In the genomic region with DNA sequence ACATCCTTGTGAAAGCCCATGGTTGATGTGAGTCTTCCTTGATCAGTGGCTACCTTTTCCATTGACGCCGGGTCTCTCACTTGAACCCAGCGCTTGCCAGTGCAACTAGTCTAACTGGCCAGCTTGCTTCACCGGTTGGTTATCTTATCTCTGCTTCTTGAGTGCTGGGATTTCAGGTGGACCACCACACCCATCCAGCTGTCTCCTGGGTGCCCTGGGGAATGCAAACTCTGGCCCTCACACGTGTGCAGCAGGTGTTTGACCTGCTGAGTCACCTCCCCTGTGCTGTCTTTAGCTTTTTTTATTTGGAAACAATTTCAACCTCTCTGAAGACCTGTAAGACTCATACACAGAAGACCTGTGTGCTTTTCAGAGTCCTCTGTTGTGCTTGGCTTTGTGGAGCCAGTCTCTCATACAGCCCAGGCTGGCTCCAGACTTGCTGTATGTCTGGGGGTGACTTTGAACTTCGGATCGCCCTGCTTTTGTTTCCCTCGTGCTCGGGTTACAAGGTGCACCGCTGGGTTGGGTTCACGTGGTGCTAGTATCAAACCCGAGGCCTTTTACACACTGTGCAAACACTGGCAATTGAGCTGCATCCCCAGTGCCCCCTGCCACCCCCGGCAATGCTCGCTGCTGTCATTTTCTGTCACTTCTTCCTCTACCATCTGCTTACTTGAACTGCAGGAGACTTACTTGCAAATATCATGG, we compare ENCODE assay signal across 2 mouse cellular contexts.
TF ChIP-seq lines count a peak whose summit lies in the region.

No protein-coding gene starts in this region.

TF ChIP-seq in CH12.LX, 34 proteins besides CTCF, POLR2A, EP300 and RAD21:
- TF ChIP-seq GABPA (IDR thresholded peaks at IDR 0.05; ENCODE audit: insufficient replicate concordance, low read depth, low read length) = no peak
- TF ChIP-seq ETS1 (conservative IDR thresholded peaks at IDR 0.05; ENCODE audit: low read depth, low read length) = no peak
- peak; percentile 42; the same call in 1 of the 2 replicates for TF ChIP-seq TCF12 (IDR thresholded peaks at IDR 0.05; ENCODE audit: low read depth, low read length)
- TF ChIP-seq PAX5 (IDR thresholded peaks at IDR 0.05; ENCODE audit: low read length) = no peak
- TF ChIP-seq BHLHE40 (IDR thresholded peaks at IDR 0.05; ENCODE audit: low read depth, low read length) = peak; percentile 60
- no peak for TF ChIP-seq ZMIZ1 (IDR thresholded peaks at IDR 0.05; ENCODE audit: low read depth, low read length)
TF ChIP-seq in CH12.LX: peak in this region for 2.

TF ChIP-seq in myocyte, 11 proteins besides CTCF, POLR2A, EP300 and RAD21 (continued from another document):
- TF ChIP-seq SRF (IDR thresholded peaks at IDR 0.05; ENCODE audit: control insufficient read depth, insufficient read length, low read depth) = no peak
- TF ChIP-seq CEBPB (IDR thresholded peaks at IDR 0.05; ENCODE audit: insufficient read depth, poor library complexity, severe bottlenecking) = no peak
- no peak for TF ChIP-seq MAX (IDR thresholded peaks at IDR 0.05; ENCODE audit: low read depth)
- no peak for TF ChIP-seq USF1 (IDR thresholded peaks at IDR 0.05; ENCODE audit: low read depth)
- TF ChIP-seq TCF3 (IDR thresholded peaks at IDR 0.05; ENCODE audit: insufficient read length, low read depth) = no peak
- no peak for TF ChIP-seq TCF12 (IDR thresholded peaks at IDR 0.05; ENCODE audit: insufficient read depth, poor library complexity, severe bottlenecking)
- peak in 2 of 3 experiments; percentile 42 to 85 for TF ChIP-seq MYOG (IDR thresholded peaks at IDR 0.05; ENCODE audit: control insufficient read depth in 1 of 3, insufficient read depth in 1 of 3, insufficient read length in 2 of 3, low read depth in 2 of 3)
- peak in 2 of 3 experiments; percentile 35 to 73 for TF ChIP-seq MYOD1 (IDR thresholded peaks at IDR 0.05; ENCODE audit: control insufficient read depth in 1 of 3, insufficient read length in 2 of 3, low read depth in 2 of 3)
